Mouse (Mus musculus) ES-E14 (cell line): ENCODE data around the gene Tpp2.

Source experiments
- HCFC1 ChIP-seq: IDR thresholded peaks from 2 replicates; pipeline ENCODE4 v1.6.1; 2012; ENCODE audit warnings: low read length, inconsistent platforms, borderline replicate concordance; ENCODE audit not compliant: insufficient read depth
- MAFK ChIP-seq: IDR thresholded peaks from 2 replicates; pipeline ENCODE4 v1.6.1; 2014; ENCODE audit warnings: mild to moderate bottlenecking, low read depth, low read length, inconsistent platforms; ENCODE audit not compliant: insufficient read depth
- ZC3H11A ChIP-seq: IDR thresholded peaks from 2 replicates; pipeline ENCODE4 v1.6.1; 2012; ENCODE audit warnings: low read depth, mild to moderate bottlenecking, inconsistent platforms, low read length, borderline replicate concordance
- ZNF384 ChIP-seq: IDR thresholded peaks from 2 replicates; pipeline ENCODE4 v1.6.1; 2012; ENCODE audit warnings: low read depth, low read length, inconsistent platforms

GRCm38 (mm10) chr1:43996914-43997589, 63.6 kb downstream of the Tpp2 start:
- TF ChIP-seq MAFK (no peak), ZC3H11A (no peak), ZNF384 (no peak), HCFC1 (no peak)
